In the genomic region with DNA sequence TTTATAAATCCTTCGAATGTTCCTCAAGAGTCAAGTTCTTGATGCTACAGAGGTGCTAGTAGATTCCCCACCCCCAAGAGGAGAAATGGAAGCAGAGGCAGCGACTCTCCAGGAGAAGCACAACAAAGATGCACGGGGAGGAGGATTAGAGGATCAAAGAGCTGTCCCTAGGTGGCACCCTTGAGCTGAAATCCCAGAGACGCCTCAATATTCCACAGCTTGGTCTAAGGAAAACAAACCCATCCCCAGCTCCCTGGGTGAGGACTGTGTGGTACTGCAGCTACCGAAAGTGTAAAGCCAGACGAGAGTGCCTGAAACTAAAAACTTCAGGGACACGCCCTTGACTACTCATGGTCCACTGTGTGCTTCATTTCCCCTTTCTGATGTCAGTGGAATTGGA, we compare ENCODE assay signal across 8 mouse cellular contexts. TPM values are rescaled to one million over a fixed set of nuclear protein-coding genes. Genes with fewer than 3 reads are reported as not detected.
DNase-seq lines count a peak whose midpoint lies in the region; ATAC-seq and TF ChIP-seq lines count a peak whose summit lies in the region.

No protein-coding gene starts in this region.

- DNase-seq in neural tube, embryonic 10.5 days (ENCODE audit: extremely low spot score, low spot score), result peak; percentile 66
- DNase-seq in cerebellum, adult 2 months, result peak; percentile 62 to 67
- DNase-seq in forelimb bud, embryonic 11.5 days (ENCODE audit: low read depth, low spot score), result peak; percentile 67
- peak; percentile 48 to 63 for DNase-seq in layer of hippocampus, postnatal 14 days (ENCODE audit: low spot score in 2 of 2)
- DNase-seq in lung, postnatal 4 days, result peak; percentile 50 to 69
- DNase-seq in right cerebral cortex, postnatal 4 days, result peak; percentile 62

- H3K36me3 ChIP-seq in neural tube, embryonic 15.5 days, result no peaks in the 10 kb centered on the region
- H3K36me3 ChIP-seq in hindbrain, embryonic 16.5 days (ENCODE audit: control insufficient read depth, insufficient read depth, low read length), result no peaks in the 10 kb centered on the region

- H3K4me1 ChIP-seq in neural tube, embryonic 15.5 days, result peaks cover 11% of the 10 kb centered on the region
- no peaks in the 10 kb centered on the region for H3K4me1 ChIP-seq in cerebellum, adult 2 months (ENCODE audit: control insufficient read depth, insufficient read depth, low read length)
- H3K4me1 ChIP-seq in hindbrain, embryonic 16.5 days (ENCODE audit: control insufficient read depth, insufficient read depth, low read depth, low read length), result no peaks in the 10 kb centered on the region; the same call in 1 of the 2 replicates

- TF ChIP-seq POLR2A in cerebellum, adult 2 months (IDR thresholded peaks at IDR 0.05; ENCODE audit: borderline replicate concordance, insufficient read depth, low read length), result no peak

- no peak overlapping the region for H3K9ac ChIP-seq in neural tube, embryonic 15.5 days (replicated peaks)
- H3K9ac ChIP-seq in hindbrain, embryonic 16.5 days (ENCODE audit: low read depth, low read length), result no peak overlapping the region

- no peaks in the 10 kb centered on the region for H3K9me3 ChIP-seq in neural tube, embryonic 15.5 days (replicated peaks)
- H3K9me3 ChIP-seq in hindbrain, embryonic 16.5 days (ENCODE audit: control insufficient read depth, low read length), result no peaks in the 10 kb centered on the region

- H3K27ac ChIP-seq in neural tube, embryonic 15.5 days (replicated peaks), result no peak overlapping the region
- no peak overlapping the region for H3K27ac ChIP-seq in cerebellum, adult 2 months (ENCODE audit: insufficient read depth, low read length)
- no peak overlapping the region for H3K27ac ChIP-seq in hindbrain, embryonic 16.5 days (ENCODE audit: low read depth, low read length)

- H3K27me3 ChIP-seq in neural tube, embryonic 15.5 days (replicated peaks), result no peaks in the 10 kb centered on the region
- no peaks in the 10 kb centered on the region for H3K27me3 ChIP-seq in cerebellum, adult 2 months (ENCODE audit: control insufficient read depth, insufficient read depth, low read length)
- no peaks in the 10 kb centered on the region for H3K27me3 ChIP-seq in hindbrain, embryonic 16.5 days (replicated peaks; ENCODE audit: control insufficient read depth, insufficient read depth, low read length)

- H3K4me3 ChIP-seq in neural tube, embryonic 15.5 days (replicated peaks), result no peak overlapping the region
- H3K4me3 ChIP-seq in cerebellum, adult 2 months (replicated peaks; ENCODE audit: insufficient read depth, low read depth, low read length), result no peak overlapping the region
- H3K4me3 ChIP-seq in hindbrain, embryonic 16.5 days (ENCODE audit: low read length), result no peak overlapping the region

- TF ChIP-seq CTCF in cerebellum, adult 2 months (IDR thresholded peaks at IDR 0.05; ENCODE audit: borderline replicate concordance, insufficient read depth, low read depth, low read length), result peak; percentile 70

- 9% methylated on average over 7 of the region's 7 CpGs for WGBS in neural tube, embryonic 15.5 days
- WGBS in cerebellum, adult 2 months, result 8% methylated on average over 7 of the region's 7 CpGs
- WGBS in hindbrain, embryonic 16.5 days, result 8% methylated on average over 7 of the region's 7 CpGs

- no peak overlapping the region for H3K4me2 ChIP-seq in neural tube, embryonic 15.5 days
- no peak overlapping the region for H3K4me2 ChIP-seq in hindbrain, embryonic 16.5 days (ENCODE audit: low read length)

- ATAC-seq in neural tube, embryonic 15.5 days (ENCODE audit: low FRiP score), result no peak
- peak; percentile 38; the same call in 1 of the 2 replicates for ATAC-seq in hindbrain, embryonic 16.5 days

RNA-seq across cellular contexts. Expression of a gene that starts 2.8 kb away (rescaled TPM):
- 0.23 TPM in 1 of 2 replicates, not detected in the other for polyA plus RNA-seq in neural tube, embryonic 15.5 days (2015; fragmentation: Nextera tagmentation; extraction: Ambion mirVana)
- 0.20 and 0.35 TPM in 2 replicates for polyA plus RNA-seq in cerebellum, adult 2 months (2012; rRNA removed)
- 0.11 TPM in 1 of 2 replicates, not detected in the other for polyA plus RNA-seq in hindbrain, embryonic 16.5 days (2015; fragmentation: Nextera tagmentation; extraction: Ambion mirVana)
- total RNA-seq in layer of hippocampus, postnatal 14 days (2021), result under 1 TPM; 0.38 to 0.62 TPM

RNA-seq across cellular contexts. Expression of a gene that starts 4.3 kb away (rescaled TPM):
- polyA plus RNA-seq in neural tube, embryonic 15.5 days (2015; fragmentation: Nextera tagmentation; extraction: Ambion mirVana), result 15.2 and 18.3 TPM in 2 replicates
- 10.9 TPM in 2 replicates for polyA plus RNA-seq in cerebellum, adult 2 months (2012; rRNA removed)
- polyA plus RNA-seq in hindbrain, embryonic 16.5 days (2015; fragmentation: Nextera tagmentation; extraction: Ambion mirVana), result 17.1 and 19.3 TPM in 2 replicates
- 10 to 100 TPM; 16.3 to 17.0 TPM for total RNA-seq in layer of hippocampus, postnatal 14 days (2021)

RNA-seq across cellular contexts. Expression of a gene that starts 47.2 kb away (rescaled TPM):
- polyA plus RNA-seq in neural tube, embryonic 15.5 days (2015; fragmentation: Nextera tagmentation; extraction: Ambion mirVana), result 0.10 TPM in 1 of 2 replicates, not detected in the other
- polyA plus RNA-seq in cerebellum, adult 2 months (2012; rRNA removed), result not detected in 2 replicates
- not detected in 2 replicates for polyA plus RNA-seq in hindbrain, embryonic 16.5 days (2015; fragmentation: Nextera tagmentation; extraction: Ambion mirVana)
- under 1 TPM; 0.21 to 0.41 TPM for total RNA-seq in layer of hippocampus, postnatal 14 days (2021)
